Mouse (Mus musculus) liver (tissue): Measurements from ENCODE around the gene Pou2f3.

ENCODE experiments used
- DNase-seq: peaks from one replicate; pipeline ENCODE4 v3.0.0-alpha.2; 2020; ENCODE audit warnings: mixed read lengths

Pou2f3 gene

GRCm38 (mm10) chr9:43230886-43231285, 20.7 kb upstream of the Pou2f3 start:
- DNase-seq, result no peak

GRCm38 (mm10) chr9:43229962-43230361, 19.8 kb upstream of the Pou2f3 start:
- DNase-seq, result no peak

GRCm38 (mm10) chr9:43229398-43229895, 19.3 kb upstream of the Pou2f3 start:
- DNase-seq, result no peak

- no peak for DNase-seq
Observed at GRCm38 (mm10) chr9:43228745-43229144, 18.6 kb upstream of the Pou2f3 start.

GRCm38 (mm10) chr9:43227626-43228025, 17.5 kb upstream of the Pou2f3 start:
- no peak for DNase-seq

GRCm38 (mm10) chr9:43226573-43227160, 16.5 kb upstream of the Pou2f3 start:
- no peak for DNase-seq

- no peak for DNase-seq
Observed at GRCm38 (mm10) chr9:43225481-43225880, 15.3 kb upstream of the Pou2f3 start.

- peak; percentile 71 for DNase-seq
Observed at GRCm38 (mm10) chr9:43224771-43225355, 14.7 kb upstream of the Pou2f3 start.

GRCm38 (mm10) chr9:43222429-43222715, 12.2 kb upstream of the Pou2f3 start:
- no peak for DNase-seq

GRCm38 (mm10) chr9:43221643-43222428, 11.7 kb upstream of the Pou2f3 start:
- peak; percentile 85 for DNase-seq

GRCm38 (mm10) chr9:43210771-43211450, 742 bp upstream of the Pou2f3 start:
- DNase-seq, result no peak

- DNase-seq, result no peak
Observed at GRCm38 (mm10) chr9:43206022-43206390, 4.2 kb downstream of the Pou2f3 start.

GRCm38 (mm10) chr9:43205343-43206021, 4.7 kb downstream of the Pou2f3 start:
- DNase-seq, result no peak

GRCm38 (mm10) chr9:43200212-43200611, 10.0 kb downstream of the Pou2f3 start:
- DNase-seq, result no peak

GRCm38 (mm10) chr9:43194001-43194400, 16.2 kb downstream of the Pou2f3 start:
- DNase-seq, result no peak

- DNase-seq, result no peak
Observed at GRCm38 (mm10) chr9:43191561-43191960, 18.6 kb downstream of the Pou2f3 start.

- DNase-seq, result no peak
Observed at GRCm38 (mm10) chr9:43189021-43189356, 21.2 kb downstream of the Pou2f3 start.

GRCm38 (mm10) chr9:43188309-43189020, 21.7 kb downstream of the Pou2f3 start:
- DNase-seq, result no peak

- DNase-seq, result peak; percentile 9
Observed at GRCm38 (mm10) chr9:43179614-43180013, 30.6 kb downstream of the Pou2f3 start.

GRCm38 (mm10) chr9:43178172-43178571, 32.0 kb downstream of the Pou2f3 start:
- no peak for DNase-seq

- no peak for DNase-seq
Observed at GRCm38 (mm10) chr9:43167081-43167480, 43.1 kb downstream of the Pou2f3 start.

GRCm38 (mm10) chr9:43166346-43166745, 43.8 kb downstream of the Pou2f3 start:
- DNase-seq, result no peak
